27 mouse cellular contexts compared by ENCODE assay signal in genomic region chr5:150891262-150891940, GRCm38 (mm10).
DNase-seq lines count a peak whose midpoint lies in the region; ATAC-seq and TF ChIP-seq lines count a peak whose summit lies in the region.
"Had no signal": no experiment of that assay in that cellular context is flagged by ENCODE, and none has a peak within 500 bp of the region (broad histone marks: within the 10 kb centered on the region; RNA-seq: fewer than 3 reads in every experiment).

No protein-coding gene starts in this region.

- peak; percentile 57 for DNase-seq in ZHBTc4 (ENCODE audit: low read depth, low spot score)
- DNase-seq in gastrocnemius, postnatal 14 days = no peak
- no peak for DNase-seq in adrenal gland, postnatal 25 days
- DNase-seq: adrenal gland, postnatal 14 days; cerebellum, adult 18-20 months; cerebellum, postnatal 10 days; gastrocnemius, postnatal 25 days; heart, postnatal 10 days; kidney, adult 2 months; kidney, postnatal 4 days; layer of hippocampus, adult 9-11 months; lung, embryonic 14.5 days; lung, postnatal 14 days; midbrain, embryonic 14.5 days; retina, postnatal 1 day; right cerebral cortex, postnatal 14 days; thymus, postnatal 4 days had no signal

- H3K27me3 ChIP-seq in C2C12 (ENCODE audit: control insufficient read depth, insufficient read depth, insufficient read length) (no peaks in the 10 kb centered on the region), E14TG2a.4 (ENCODE audit: insufficient read depth, low read length) (no peaks in the 10 kb centered on the region)
- H3K27me3 ChIP-seq: embryonic facial prominence, embryonic 13.5 days; forebrain, embryonic 13.5 days; heart, embryonic 13.5 days; liver, embryonic 15.5 days; megakaryocyte, embryonic 14.5 days; neural tube, embryonic 15.5 days had no signal

- intact Hi-C loops in gastrocnemius, postnatal 14 days (cut with DNase I; ENCODE audit: low total_unique reads) = no loop called here

- no peaks in the 10 kb centered on the region for H3K79me3 ChIP-seq in C2C12 (ENCODE audit: low read depth)

- H3K9me3 ChIP-seq in E14TG2a.4 (ENCODE audit: low read length) = no peaks in the 10 kb centered on the region
- H3K9me3 ChIP-seq: embryonic facial prominence, embryonic 13.5 days; forebrain, embryonic 13.5 days; heart, embryonic 13.5 days; liver, embryonic 15.5 days; neural tube, embryonic 15.5 days had no signal

- no peaks in the 10 kb centered on the region for H3K79me2 ChIP-seq in C2C12 (ENCODE audit: control insufficient read depth, insufficient read depth)

- TF ChIP-seq CTCF in C2C12 (IDR thresholded peaks at IDR 0.05; ENCODE audit: control insufficient read depth, insufficient read depth, insufficient read length) (no peak), E14TG2a.4 (conservative IDR thresholded peaks at IDR 0.05; ENCODE audit: low read length) (no peak)

- H3K36me3 ChIP-seq in C2C12 (ENCODE audit: control insufficient read depth, insufficient read depth) (no peaks in the 10 kb centered on the region), E14TG2a.4 (ENCODE audit: insufficient read depth, low read length) (no peaks in the 10 kb centered on the region)
- H3K36me3 ChIP-seq: embryonic facial prominence, embryonic 13.5 days; heart, embryonic 13.5 days; liver, embryonic 15.5 days; neural tube, embryonic 15.5 days had no signal

- H3K4me3 ChIP-seq in C2C12 (ENCODE audit: insufficient read depth, poor library complexity, severe bottlenecking) (no peak overlapping the region), E14TG2a.4 (replicated peaks; ENCODE audit: low read length) (peak overlapping the region; percentile 26)
- H3K4me3 ChIP-seq: embryonic facial prominence, embryonic 13.5 days; erythroblast, embryonic 14.5 days; forebrain, embryonic 13.5 days; heart, embryonic 13.5 days; liver, embryonic 15.5 days; megakaryocyte, embryonic 14.5 days; neural tube, embryonic 15.5 days had no signal

- peaks cover 60% of the 10 kb centered on the region for H3K4me1 ChIP-seq in E14TG2a.4 (replicated peaks; ENCODE audit: low read depth, low read length)
- H3K4me1 ChIP-seq: embryonic facial prominence, embryonic 13.5 days; liver, embryonic 15.5 days; megakaryocyte, embryonic 14.5 days had no signal

- ATAC-seq in monocyte, adult 5-6 weeks (replicated peaks; ENCODE audit: insufficient number of reproducible peaks, low FRiP score, low TSS enrichment, poor library complexity, severe bottlenecking) = 0 out of 2 replicates have a peak, but pooled peaks have one; percentile 31
- ATAC-seq: forebrain, embryonic 13.5 days had no signal

- H3ac ChIP-seq in C2C12 (ENCODE audit: control insufficient read depth, insufficient read length, low read depth) = no peak overlapping the region

TF ChIP-seq in C2C12, 6 proteins besides CTCF, POLR2A, EP300 and RAD21:
- peak; percentile 10 for TF ChIP-seq USF1 (IDR thresholded peaks at IDR 0.05; ENCODE audit: low read depth)
- no peak for TF ChIP-seq MAX (IDR thresholded peaks at IDR 0.05)
